Mouse (Mus musculus) midbrain, embryonic 12.5 days (tissue): ENCODE results near the gene Pard3. TPM values are rescaled to one million over a fixed set of nuclear protein-coding genes. Genes with fewer than 3 reads are reported as not detected.

ENCODE experiments used
- ATAC-seq: fragments of 200-750 bp; cut with Nextera tagmentation; 2 replicates; pipeline ENCODE4 v1.8.0; 2017; ENCODE audit warnings: low read depth, moderate TSS enrichment, moderate library complexity; ENCODE audit not compliant: low FRiP score
- H3K27ac ChIP-seq: fragments of 300-500 bp; sonication (generic); replicated peaks from 2 replicates; pipeline ENCODE4 v1.5.1; 2016; ENCODE audit warnings: mild to moderate bottlenecking
- H3K27me3 ChIP-seq: fragments of 300-500 bp; sonication (generic); 2 replicates; pipeline ENCODE4 v1.6.1; 2016; ENCODE audit warnings: mild to moderate bottlenecking
- H3K36me3 ChIP-seq: fragments of 300-500 bp; sonication (generic); 2 replicates; pipeline ENCODE4 v1.6.1; 2016
- H3K4me1 ChIP-seq: fragments of 300-500 bp; sonication (generic); 2 replicates; pipeline ENCODE4 v1.6.1; 2016
- H3K4me2 ChIP-seq: fragments of 300-500 bp; sonication (generic); replicated peaks from 2 replicates; pipeline ENCODE4 v1.6.1; 2016; ENCODE audit warnings: mild to moderate bottlenecking, moderate library complexity
- H3K4me3 ChIP-seq: fragments of 300-500 bp; sonication (generic); 2 replicates; pipeline ENCODE4 v1.5.1; 2016; ENCODE audit warnings: mild to moderate bottlenecking
- H3K9ac ChIP-seq: fragments of 300-500 bp; sonication (generic); replicated peaks from 2 replicates; pipeline ENCODE4 v1.6.1; 2016; ENCODE audit warnings: mild to moderate bottlenecking, moderate library complexity
- H3K9me3 ChIP-seq: fragments of 300-500 bp; sonication (generic); 2 replicates; pipeline ENCODE4 v1.6.1; 2016; ENCODE audit warnings: mild to moderate bottlenecking
- WGBS: fragments of 180-500 bp; shearing (Covaris S2); methylation state at CpG from one replicate; pipeline ENCODE4 v1.1.7; 2016; 5-methylcytosine and 5-hydroxymethylcytosine counted together
- polyA plus RNA-seq: library from polyadenylated mRNA; unstranded; fragments of >200 nt; fragmentation: Nextera tagmentation; extraction: Ambion mirVana; gene quantifications from 2 replicates; pipeline ENCODE4 v1.2.1, GENCODE M21; 2016

Pard3 gene
- polyA plus RNA-seq = 36.6 and 39.4 TPM in 2 replicates

- no peaks in the 10 kb centered on the region for H3K9me3 ChIP-seq
- H3K27ac ChIP-seq = peak within 1 kb of the TSS; percentile 92
- peak within 1 kb of the TSS; percentile 70 for H3K4me2 ChIP-seq
- peaks cover 27% of the 10 kb centered on the region for H3K4me1 ChIP-seq
- no peaks in the 10 kb centered on the region for H3K27me3 ChIP-seq
- H3K4me3 ChIP-seq = peak within 1 kb of the TSS; percentile 95
- peak; percentile 95 for ATAC-seq
- 0% methylated on average over 77 of the region's 98 CpGs for WGBS
- H3K36me3 ChIP-seq = no peaks in the 10 kb centered on the region
- H3K9ac ChIP-seq = peak within 1 kb of the TSS; percentile 86
These were observed at the start of gene Pard3 for GRCm38 (mm10) chr8:127063551-127064360. Gene Pard3 (plus strand): TSS chr8:127063893.

- no peak overlapping the region for H3K27ac ChIP-seq
- no peaks in the 10 kb centered on the region for H3K4me1 ChIP-seq
- no peaks in the 10 kb centered on the region for H3K36me3 ChIP-seq
- WGBS = 88% methylated on average over 1 of the region's 1 CpGs
- no peak overlapping the region for H3K9ac ChIP-seq
- no peak overlapping the region for H3K4me3 ChIP-seq
- H3K9me3 ChIP-seq = no peaks in the 10 kb centered on the region
- H3K4me2 ChIP-seq = no peak overlapping the region
- H3K27me3 ChIP-seq = no peaks in the 10 kb centered on the region
- no peak for ATAC-seq
These were observed 41.9 kb upstream of the Pard3 start for GRCm38 (mm10) chr8:127021830-127022229.

GRCm38 (mm10) chr8:127025256-127025717 is 38.4 kb upstream of the Pard3 start:
- Histone ChIP-seq H3K4me3 (no peak overlapping the region), H3K36me3 (no peaks in the 10 kb centered on the region), H3K4me1 (no peaks in the 10 kb centered on the region), H3K27ac (no peak overlapping the region), H3K27me3 (no peaks in the 10 kb centered on the region), H3K9me3 (no peaks in the 10 kb centered on the region), H3K4me2 (no peak overlapping the region), H3K9ac (no peak overlapping the region)
- ATAC-seq = no peak
- WGBS = 79% methylated on average over 11 of the region's 11 CpGs

- Histone ChIP-seq H3K36me3 (no peaks in the 10 kb centered on the region), H3K27me3 (no peaks in the 10 kb centered on the region), H3K4me1 (no peaks in the 10 kb centered on the region), H3K27ac (no peak overlapping the region), H3K4me3 (no peak overlapping the region), H3K9me3 (no peaks in the 10 kb centered on the region), H3K9ac (no peak overlapping the region), H3K4me2 (no peak overlapping the region)
- ATAC-seq = no peak
- WGBS = 66% methylated on average over 11 of the region's 11 CpGs
These were observed 37.9 kb upstream of the Pard3 start for GRCm38 (mm10) chr8:127025775-127026174.

GRCm38 (mm10) chr8:127031476-127031875 is 32.2 kb upstream of the Pard3 start:
- Histone ChIP-seq H3K4me1 (no peaks in the 10 kb centered on the region), H3K27ac (no peak overlapping the region), H3K36me3 (no peaks in the 10 kb centered on the region), H3K9me3 (no peaks in the 10 kb centered on the region), H3K9ac (no peak overlapping the region), H3K4me2 (no peak overlapping the region), H3K27me3 (no peaks in the 10 kb centered on the region), H3K4me3 (no peak overlapping the region)
- no peak for ATAC-seq
- 72% methylated on average over 5 of the region's 5 CpGs for WGBS

- H3K4me2 ChIP-seq = no peak overlapping the region
- WGBS = 74% methylated on average over 4 of the region's 4 CpGs
- no peaks in the 10 kb centered on the region for H3K4me1 ChIP-seq
- no peaks in the 10 kb centered on the region for H3K27me3 ChIP-seq
- H3K27ac ChIP-seq = no peak overlapping the region
- no peak overlapping the region for H3K9ac ChIP-seq
- no peak overlapping the region for H3K4me3 ChIP-seq
- no peaks in the 10 kb centered on the region for H3K36me3 ChIP-seq
- ATAC-seq = no peak
- H3K9me3 ChIP-seq = no peaks in the 10 kb centered on the region
These were observed 24.8 kb upstream of the Pard3 start for GRCm38 (mm10) chr8:127038928-127039327.

- H3K36me3 ChIP-seq = no peaks in the 10 kb centered on the region
- no peak overlapping the region for H3K27ac ChIP-seq
- no peaks in the 10 kb centered on the region for H3K27me3 ChIP-seq
- H3K4me3 ChIP-seq = no peak overlapping the region
- ATAC-seq = no peak
- H3K4me2 ChIP-seq = no peak overlapping the region
- 75% methylated on average over 5 of the region's 5 CpGs for WGBS
- no peaks in the 10 kb centered on the region for H3K4me1 ChIP-seq
- no peaks in the 10 kb centered on the region for H3K9me3 ChIP-seq
- no peak overlapping the region for H3K9ac ChIP-seq
These were observed 13.7 kb upstream of the Pard3 start for GRCm38 (mm10) chr8:127049996-127050395.

GRCm38 (mm10) chr8:127052132-127052531 is 11.6 kb upstream of the Pard3 start:
- Histone ChIP-seq H3K9me3 (no peaks in the 10 kb centered on the region), H3K27ac (no peak overlapping the region), H3K36me3 (no peaks in the 10 kb centered on the region), H3K4me2 (no peak overlapping the region), H3K27me3 (no peaks in the 10 kb centered on the region), H3K4me3 (no peak overlapping the region), H3K4me1 (no peaks in the 10 kb centered on the region), H3K9ac (no peak overlapping the region)
- 87% methylated on average over 10 of the region's 10 CpGs for WGBS
- no peak for ATAC-seq

GRCm38 (mm10) chr8:127055081-127055480 is 8.6 kb upstream of the Pard3 start:
- ATAC-seq = no peak
- H3K36me3 ChIP-seq = no peaks in the 10 kb centered on the region
- no peaks in the 10 kb centered on the region for H3K9me3 ChIP-seq
- H3K27me3 ChIP-seq = no peaks in the 10 kb centered on the region
- H3K9ac ChIP-seq = no peak overlapping the region
- no peaks in the 10 kb centered on the region for H3K4me1 ChIP-seq
- H3K4me2 ChIP-seq = no peak overlapping the region
- no peak overlapping the region for H3K4me3 ChIP-seq
- 79% methylated on average over 4 of the region's 4 CpGs for WGBS
- H3K27ac ChIP-seq = no peak overlapping the region

GRCm38 (mm10) chr8:127058759-127059158 is 4.9 kb upstream of the Pard3 start:
- peaks cover 9% of the 10 kb centered on the region for H3K4me1 ChIP-seq
- ATAC-seq = no peak
- H3K9me3 ChIP-seq = no peaks in the 10 kb centered on the region
- no peak overlapping the region for H3K9ac ChIP-seq
- no peak overlapping the region for H3K4me3 ChIP-seq
- H3K4me2 ChIP-seq = no peak overlapping the region
- H3K27me3 ChIP-seq = no peaks in the 10 kb centered on the region
- WGBS = 92% methylated on average over 2 of the region's 2 CpGs
- no peaks in the 10 kb centered on the region for H3K36me3 ChIP-seq
- H3K27ac ChIP-seq = no peak overlapping the region

GRCm38 (mm10) chr8:127059826-127060225 is 3.9 kb upstream of the Pard3 start:
- ATAC-seq = no peak
- no peak overlapping the region for H3K4me3 ChIP-seq
- H3K9me3 ChIP-seq = no peaks in the 10 kb centered on the region
- no peak overlapping the region for H3K27ac ChIP-seq
- no peaks in the 10 kb centered on the region for H3K36me3 ChIP-seq
- H3K4me2 ChIP-seq = no peak overlapping the region
- no peak overlapping the region for H3K9ac ChIP-seq
- H3K4me1 ChIP-seq = peaks cover 9% of the 10 kb centered on the region
- H3K27me3 ChIP-seq = no peaks in the 10 kb centered on the region
- WGBS = 73% methylated on average over 2 of the region's 2 CpGs

- Histone ChIP-seq H3K9me3 (no peaks in the 10 kb centered on the region), H3K9ac (peak overlapping the region; percentile 86), H3K4me2 (peak overlapping the region; percentile 70), H3K27me3 (no peaks in the 10 kb centered on the region), H3K27ac (peak overlapping the region; percentile 92), H3K4me3 (peak overlapping the region; percentile 95), H3K36me3 (no peaks in the 10 kb centered on the region), H3K4me1 (peaks cover 27% of the 10 kb centered on the region)
- peak; percentile 70 for ATAC-seq
- WGBS = under 1% methylated on average over 74 of the region's 80 CpGs
These were observed 844 bp downstream of the Pard3 start for GRCm38 (mm10) chr8:127064361-127065112.
